Mouse (Mus musculus): ENCODE data around the gene Bdh1.

GRCm38 (mm10) chr16:31500532-31500931, 78.5 kb downstream of the Bdh1 start:
- no peak for TF ChIP-seq ZNF384 (IDR thresholded peaks at IDR 0.05; ENCODE audit: low read depth, low read length)
- no peak for TF ChIP-seq HCFC1 (IDR thresholded peaks at IDR 0.05; ENCODE audit: borderline replicate concordance, insufficient read depth, low read length)
- no peak for TF ChIP-seq ZC3H11A (IDR thresholded peaks at IDR 0.05; ENCODE audit: borderline replicate concordance, low read depth, low read length)
- no peak for TF ChIP-seq MAFK (IDR thresholded peaks at IDR 0.05; ENCODE audit: insufficient read depth, low read depth, low read length)
- no peak for TF ChIP-seq CHD2 (IDR thresholded peaks at IDR 0.05; ENCODE audit: low read depth, low read length)
